Mouse (Mus musculus) neural tube, postnatal 0 days (tissue): ENCODE data around the gene Fpgt. TPM values are rescaled to one million over a fixed set of nuclear protein-coding genes. Genes with fewer than 3 reads are reported as not detected.

Experiments used
- polyA plus RNA-seq: library from polyadenylated mRNA; unstranded; fragments of >200 nt; fragmentation: Nextera tagmentation; extraction: Ambion mirVana; gene quantifications from 2 replicates; pipeline ENCODE4 v1.2.1, GENCODE M21; 2015

Gene Fpgt
- polyA plus RNA-seq = 13.7 and 17.6 TPM in 2 replicates

DNA sequence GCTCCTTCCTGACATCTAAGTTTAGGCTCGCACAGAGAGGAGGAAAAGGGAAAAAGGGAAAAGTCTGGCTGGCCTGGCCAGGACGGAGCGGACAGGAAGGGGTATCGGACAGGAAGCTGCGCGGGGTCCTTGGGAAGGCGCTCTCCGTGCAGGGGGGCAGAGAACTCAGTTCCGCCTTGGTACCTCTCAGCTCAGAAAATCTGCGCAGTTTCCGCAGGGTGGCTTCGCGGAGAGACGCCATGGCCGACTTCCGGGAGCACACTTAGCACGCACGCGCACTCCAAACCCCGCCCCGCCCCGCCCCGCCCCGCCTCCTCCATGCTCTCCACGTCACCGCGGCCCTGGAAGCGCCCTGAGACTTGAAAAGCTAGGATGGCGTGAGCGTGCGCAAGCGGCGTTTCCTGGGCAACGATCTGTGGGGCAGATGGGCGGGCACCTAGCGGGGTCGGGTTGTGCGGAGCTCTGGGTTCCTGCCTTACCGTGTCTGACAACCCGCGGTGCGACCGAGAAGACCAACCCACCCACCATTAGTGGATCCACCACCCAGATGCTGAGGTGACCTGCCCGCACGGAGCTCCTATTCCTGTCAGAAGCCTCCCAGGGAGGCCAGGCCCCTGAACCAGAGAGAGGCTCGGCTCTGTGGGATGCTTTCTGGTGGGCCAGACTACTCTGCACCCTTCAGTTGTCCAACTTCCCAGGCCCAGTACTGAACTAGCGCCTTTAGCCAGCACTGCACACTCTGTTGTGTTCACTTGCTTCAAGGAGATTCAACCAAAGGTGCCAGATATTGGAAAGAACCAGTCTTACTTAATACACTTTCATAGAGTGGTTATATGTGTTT, at the start of gene Fpgt, which contains the start of gene Lrriq3:
Gene Fpgt (minus strand): TSS at position 288 of the 841 bp plus-strand sequence.
Gene Lrriq3 (plus strand): TSS at position 319 of the 841 bp plus-strand sequence.

GRCm38 (mm10) chr3:155055231-155055916, 37.8 kb downstream of the Fpgt start, which contains the start of gene Tnni3k:
Gene Tnni3k (minus strand): TSS chr3:155055407.

Other genes starting within 250 kb of the Fpgt start
- 0.09 and 0.19 TPM in 2 replicates for gene Tnni3k, start 38.0 kb downstream of the Fpgt start, polyA plus RNA-seq
- 1.1 and 1.2 TPM in 2 replicates for gene Lrriq3, start within 50 bp of the Fpgt start, polyA plus RNA-seq